Mouse (Mus musculus) CD4-positive, CD25-positive, alpha-beta regulatory T cell, adult 4 months (primary cell): ENCODE results near the gene Cox4i1. TPM values are rescaled to one million over a fixed set of nuclear protein-coding genes. Genes with fewer than 3 reads are reported as not detected.

Source experiments
- ATAC-seq: one replicate; pipeline ENCODE4 v1.8.0; 2017
- polyA plus RNA-seq, 2 experiments: library from polyadenylated mRNA; unstranded; fragments of 100-300 nt; shearing (Covaris generic); gene quantifications; one replicate each; pipeline ENCODE4 v1.2.1; 2017

The Cox4i1 gene
- polyA plus RNA-seq, 2 experiments from 2014 or later: 1,023 to 1,039 TPM

DNA sequence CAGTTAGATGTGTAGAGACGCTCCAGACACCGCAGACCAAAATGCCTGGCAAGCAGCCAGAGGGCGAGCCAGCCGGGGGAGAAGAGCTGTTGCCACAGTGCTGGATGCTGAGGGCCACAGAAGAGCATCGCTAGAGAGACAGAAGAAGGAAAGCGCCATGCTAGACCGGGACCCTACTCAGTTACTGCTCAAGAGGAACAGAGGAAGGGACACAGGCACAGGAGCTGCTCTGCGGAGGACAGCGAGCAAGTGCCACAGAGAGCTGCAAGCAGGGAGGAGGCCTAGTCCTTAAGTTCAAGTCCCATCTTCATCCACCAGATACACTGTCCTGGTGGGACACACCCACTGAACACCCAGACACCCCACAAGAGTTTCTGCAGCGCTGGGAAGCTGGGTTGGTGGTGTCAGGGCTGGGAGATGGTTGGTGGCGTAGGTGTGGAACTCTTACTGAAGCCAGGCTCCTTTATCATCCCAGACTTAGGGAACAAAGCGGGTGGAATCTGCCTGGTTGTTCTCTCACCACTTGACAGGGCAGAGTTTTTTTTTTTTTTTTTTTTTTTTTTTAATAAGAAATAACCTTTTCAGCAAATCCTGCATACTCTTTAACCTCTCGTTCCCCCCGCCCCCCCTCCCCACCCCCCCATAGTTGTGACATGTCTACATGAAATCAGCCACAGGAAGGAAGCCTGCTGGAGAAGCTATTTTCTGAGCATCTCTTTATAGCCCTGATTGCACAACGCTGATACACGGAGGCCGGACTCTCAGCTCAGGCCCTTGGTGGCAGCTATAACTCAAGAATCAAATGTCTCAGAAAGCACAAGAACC is 29.3 kb downstream of the Cox4i1 start:
- no peak for ATAC-seq

DNA sequence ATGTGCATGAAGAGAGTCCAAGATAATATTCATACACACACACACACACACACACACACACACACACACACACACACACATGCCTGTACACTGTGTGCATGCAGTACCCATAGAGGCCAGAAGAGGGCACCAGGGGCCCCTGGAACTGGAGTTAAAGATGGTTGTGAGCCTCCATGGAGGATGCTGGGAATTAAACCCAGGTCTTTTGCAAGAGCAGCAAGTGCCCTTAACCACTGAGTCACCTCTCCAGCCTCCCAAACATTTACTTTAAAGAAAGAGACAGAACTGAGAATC is 29.9 kb downstream of the Cox4i1 start:
- ATAC-seq: no peak

DNA sequence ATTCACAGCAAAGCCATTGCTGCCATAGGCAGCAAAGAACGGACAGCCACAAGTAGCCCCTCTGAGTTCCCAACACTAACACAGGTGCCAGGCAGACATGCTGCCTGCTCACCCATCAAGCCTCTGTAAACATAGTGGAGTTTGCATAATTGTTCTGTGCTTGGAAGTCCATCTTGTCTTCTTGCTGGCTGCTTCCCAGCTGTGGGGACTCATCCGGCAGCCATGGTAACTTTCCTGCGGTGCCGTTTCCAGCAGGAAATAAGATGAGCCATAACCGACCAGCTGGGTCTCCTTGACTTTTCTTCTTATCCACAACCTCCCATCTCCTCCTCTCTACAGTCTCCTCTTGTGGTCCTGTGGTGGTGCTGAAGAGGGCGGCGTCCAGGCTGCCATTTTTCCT is 30.4 kb downstream of the Cox4i1 start:
- ATAC-seq: no peak

DNA sequence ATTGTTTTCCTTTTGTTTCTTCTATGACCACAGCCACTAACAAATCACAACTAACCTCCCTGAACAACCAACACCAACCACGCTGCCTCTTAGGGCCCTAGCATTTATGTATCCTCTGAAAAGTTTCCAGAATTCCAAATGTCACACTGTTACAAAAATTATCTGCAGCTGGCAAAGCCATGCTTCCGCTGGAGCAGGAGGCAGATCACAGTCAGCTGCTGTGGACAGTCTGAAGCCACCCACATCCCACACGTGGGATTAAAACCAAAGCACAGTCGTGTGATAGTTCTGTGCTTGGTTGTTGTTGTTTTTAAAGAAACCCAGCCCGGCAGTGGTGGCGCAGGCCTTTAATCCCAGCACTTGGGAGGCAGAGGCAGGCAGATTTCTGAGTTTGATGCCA is 31.1 kb downstream of the Cox4i1 start:
- ATAC-seq: no peak

DNA sequence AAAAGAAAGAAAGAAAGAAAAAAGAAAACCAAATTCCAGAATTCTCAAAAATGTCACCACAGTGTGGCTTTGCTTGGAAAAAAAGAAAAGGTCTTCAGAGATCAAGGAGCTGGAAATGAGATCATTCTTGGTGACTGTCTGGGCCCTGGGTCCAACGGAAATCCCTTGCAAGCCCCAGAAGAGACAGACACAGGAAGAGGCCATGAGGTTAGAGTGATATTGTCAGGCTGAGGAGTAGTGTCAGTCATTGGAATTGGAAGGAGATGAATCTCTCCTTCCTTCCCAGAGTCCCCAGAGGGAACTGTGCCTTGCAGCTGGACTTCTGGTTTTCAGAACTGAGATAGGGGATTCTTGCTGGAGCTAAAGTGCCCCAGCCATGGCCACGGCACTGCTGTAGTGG is 31.5 kb downstream of the Cox4i1 start:
- ATAC-seq: peak; percentile 44

DNA sequence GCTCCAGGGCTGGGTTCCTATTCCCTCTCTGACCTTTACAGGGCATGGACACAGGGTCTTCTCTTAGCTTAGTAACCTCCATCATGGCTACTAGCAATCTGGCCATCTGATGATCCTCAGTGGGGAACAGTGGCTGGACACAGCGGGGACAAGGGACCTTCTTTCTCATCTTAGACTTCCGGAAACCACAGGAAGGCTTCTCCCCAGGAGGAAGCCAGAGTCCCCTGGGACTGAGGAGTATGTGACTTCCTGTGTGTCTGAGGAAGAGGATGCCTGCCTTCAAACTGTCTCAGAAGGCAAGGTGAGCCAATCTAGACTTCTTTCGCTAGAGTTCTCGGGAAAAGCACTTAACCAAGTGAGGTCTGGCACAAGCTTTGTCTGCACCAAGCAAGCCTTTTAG is 32.0 kb downstream of the Cox4i1 start:
- no peak for ATAC-seq

DNA sequence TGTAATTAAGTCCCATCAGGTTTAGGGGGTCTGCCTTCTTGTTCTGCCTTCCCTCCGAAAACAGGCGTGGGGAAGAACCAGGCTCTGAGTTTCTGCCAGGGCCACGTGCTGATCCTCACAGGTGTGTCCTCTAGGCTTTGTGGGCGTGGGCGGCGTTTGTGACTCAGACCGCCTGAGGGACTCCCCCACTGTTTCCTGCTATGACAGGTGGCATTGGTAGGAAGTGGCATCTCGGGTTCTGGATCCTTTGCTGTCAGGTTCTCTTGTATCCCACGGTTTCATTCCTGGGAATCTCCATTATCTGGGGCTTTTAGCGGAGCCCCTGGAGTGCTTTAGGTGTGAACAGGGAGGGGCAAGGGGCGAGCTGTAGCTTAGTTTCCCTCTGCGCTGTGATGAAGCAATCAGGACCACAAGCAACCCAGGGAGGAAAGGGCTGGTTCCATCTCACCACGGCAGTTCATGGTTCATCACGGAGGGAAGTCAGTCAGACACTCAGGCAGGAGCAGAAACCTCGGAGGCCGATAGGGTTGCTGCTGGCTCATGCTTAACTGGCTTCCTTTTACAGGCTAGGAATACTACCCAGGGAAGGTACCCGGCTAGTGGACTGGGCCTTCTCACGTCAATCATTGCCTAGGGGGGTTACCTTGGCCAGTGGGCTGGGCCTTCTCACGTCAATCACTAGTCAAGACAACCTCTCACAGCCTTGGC is 33.9 kb downstream of the Cox4i1 start:
- peak; percentile 89 for ATAC-seq

GRCm38 (mm10) chr8:120704203-120704602 is 36.2 kb downstream of the Cox4i1 start:
- no peak for ATAC-seq

DNA sequence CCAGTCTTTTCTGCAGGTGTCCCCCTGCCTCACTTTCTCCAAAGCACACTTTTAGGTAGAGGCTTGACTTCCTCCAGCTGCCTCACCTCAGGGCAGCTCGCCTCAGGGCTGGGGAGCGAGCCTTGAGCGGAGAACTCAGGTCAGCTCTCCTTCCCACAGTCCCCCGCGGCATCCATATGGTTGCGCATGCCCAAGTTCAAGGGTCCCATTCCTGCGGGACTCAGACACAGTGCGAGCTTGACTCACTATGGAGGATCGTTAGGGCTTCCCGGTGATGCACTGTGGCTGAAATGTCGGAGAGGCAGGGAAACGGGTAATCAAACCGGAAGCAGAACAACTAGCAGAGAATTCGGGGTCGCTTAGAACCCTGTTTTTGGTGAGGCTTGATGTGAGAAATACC is 37.1 kb downstream of the Cox4i1 start:
- ATAC-seq: no peak

DNA sequence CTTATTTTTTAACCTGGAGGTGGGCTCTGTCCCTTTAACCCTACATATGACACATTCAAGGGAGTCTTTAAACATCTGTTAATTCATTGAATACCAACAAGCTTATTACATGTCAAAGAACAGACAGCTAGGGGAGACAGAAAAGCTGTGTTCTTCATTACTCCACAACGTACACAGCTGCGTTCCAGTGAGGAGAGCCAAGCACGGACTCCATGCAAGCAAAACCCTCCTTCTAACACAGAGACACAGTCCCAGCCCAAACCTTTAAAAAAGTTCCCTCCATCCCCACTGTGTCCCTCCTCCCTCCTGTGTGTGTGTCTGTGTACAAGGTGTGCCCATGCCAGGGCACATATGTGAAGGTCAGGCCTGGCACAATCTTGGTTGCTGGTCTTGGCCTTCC is 38.2 kb downstream of the Cox4i1 start:
- ATAC-seq: no peak

DNA sequence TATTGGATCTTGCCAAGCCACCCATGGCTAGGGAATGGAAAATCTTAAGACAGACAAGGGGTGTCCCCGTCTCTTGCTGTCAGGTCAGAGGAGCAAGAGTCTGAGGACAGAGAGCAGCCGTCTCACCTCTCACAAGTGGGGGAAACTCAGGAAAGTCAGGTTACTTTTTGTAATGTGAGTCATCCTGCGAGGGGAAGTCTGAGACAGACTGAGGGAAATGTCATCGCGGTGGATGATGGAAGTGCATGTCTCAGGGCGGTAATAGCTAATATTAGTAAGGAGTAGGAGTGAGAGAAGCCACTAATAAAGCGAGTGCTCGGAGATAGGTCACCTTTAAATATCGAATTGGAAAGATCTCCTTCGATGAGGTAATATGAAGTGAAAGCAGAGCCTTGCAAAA is 41.2 kb downstream of the Cox4i1 start:
- peak; percentile 88 for ATAC-seq

GRCm38 (mm10) chr8:120715200-120715599 is 47.2 kb downstream of the Cox4i1 start:
- ATAC-seq: peak; percentile 89

GRCm38 (mm10) chr8:120715996-120716680 is 48.1 kb downstream of the Cox4i1 start:
- ATAC-seq: peak; percentile 58

DNA sequence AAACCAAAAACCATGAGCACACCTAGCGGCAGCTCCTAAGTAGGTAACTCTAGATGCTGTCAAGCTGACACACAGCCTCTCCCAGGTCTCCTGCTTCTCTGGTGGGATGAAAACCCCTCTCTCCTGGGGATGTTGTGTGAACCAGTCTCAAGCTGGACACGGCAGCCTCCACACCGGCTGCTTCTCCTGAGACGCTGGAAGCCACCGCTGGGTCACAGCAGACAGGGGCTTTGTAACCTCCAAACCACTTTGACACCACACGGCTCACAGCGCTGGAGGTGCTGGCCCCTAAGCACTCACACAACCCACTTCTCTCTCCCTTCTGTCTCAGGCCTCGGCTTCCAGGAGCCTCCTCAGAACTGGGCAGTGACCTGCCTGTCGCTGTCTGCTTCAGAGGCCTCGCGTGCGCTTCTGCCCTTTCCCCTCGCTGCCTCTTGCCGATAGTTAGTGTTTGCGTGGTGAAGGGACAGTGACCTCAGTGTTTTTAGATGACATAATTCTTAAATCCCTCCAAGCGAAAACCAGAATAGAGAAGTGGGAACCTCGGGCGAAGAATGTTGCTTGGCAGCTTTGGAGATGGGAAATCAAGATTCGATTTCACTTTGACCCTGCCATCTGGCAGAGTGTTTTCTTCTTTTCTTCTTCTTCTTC is 51.7 kb downstream of the Cox4i1 start:
- ATAC-seq: no peak

DNA sequence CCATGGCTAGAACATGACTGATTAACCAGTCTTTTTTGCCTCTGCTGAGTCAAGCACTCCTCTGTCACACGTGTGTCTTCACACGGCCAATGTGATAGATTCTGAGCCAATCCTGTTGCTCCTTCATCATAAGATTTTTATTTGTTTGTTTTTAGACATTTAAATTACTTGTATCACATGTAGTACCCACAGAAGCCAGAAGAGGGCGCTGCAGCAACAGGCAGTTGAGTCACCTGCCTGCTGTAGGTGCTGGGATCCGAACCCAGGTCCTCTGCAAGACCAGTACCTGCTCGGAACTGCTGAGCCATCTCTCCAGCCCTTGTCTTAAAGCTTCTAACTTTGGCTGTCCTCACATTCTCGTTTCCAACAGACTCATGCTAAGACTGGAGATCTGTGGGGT is 55.0 kb downstream of the Cox4i1 start:
- ATAC-seq: no peak

Other genes starting within 250 kb of the Cox4i1 start
- gene Gins2, start 78.9 kb upstream of the Cox4i1 start, polyA plus RNA-seq: 10 to 100 TPM; 14.6 to 20.6 TPM
- under 1 TPM in 1 of 2 experiments, not detected in 1; 0.39 TPM for gene 1190005I06Rik, start 20.6 kb upstream of the Cox4i1 start, polyA plus RNA-seq
- gene Gm27021, start 143 bp upstream of the Cox4i1 start, polyA plus RNA-seq: not detected
- gene Emc8, start 351 bp downstream of the Cox4i1 start, polyA plus RNA-seq: 10 to 100 TPM; 32.0 to 41.1 TPM
- gene Irf8, start 68.1 kb downstream of the Cox4i1 start, polyA plus RNA-seq: 10 to 100 TPM; 12.3 to 22.7 TPM